Mouse (Mus musculus): ENCODE measurements around the gene Hist1h4d.
"Not testable (repeated sequence)": the region's sequence is repeated elsewhere in the genome, so short reads cannot be mapped to it uniquely, and the experiment has no call there.

Hist1h4d gene

DNA sequence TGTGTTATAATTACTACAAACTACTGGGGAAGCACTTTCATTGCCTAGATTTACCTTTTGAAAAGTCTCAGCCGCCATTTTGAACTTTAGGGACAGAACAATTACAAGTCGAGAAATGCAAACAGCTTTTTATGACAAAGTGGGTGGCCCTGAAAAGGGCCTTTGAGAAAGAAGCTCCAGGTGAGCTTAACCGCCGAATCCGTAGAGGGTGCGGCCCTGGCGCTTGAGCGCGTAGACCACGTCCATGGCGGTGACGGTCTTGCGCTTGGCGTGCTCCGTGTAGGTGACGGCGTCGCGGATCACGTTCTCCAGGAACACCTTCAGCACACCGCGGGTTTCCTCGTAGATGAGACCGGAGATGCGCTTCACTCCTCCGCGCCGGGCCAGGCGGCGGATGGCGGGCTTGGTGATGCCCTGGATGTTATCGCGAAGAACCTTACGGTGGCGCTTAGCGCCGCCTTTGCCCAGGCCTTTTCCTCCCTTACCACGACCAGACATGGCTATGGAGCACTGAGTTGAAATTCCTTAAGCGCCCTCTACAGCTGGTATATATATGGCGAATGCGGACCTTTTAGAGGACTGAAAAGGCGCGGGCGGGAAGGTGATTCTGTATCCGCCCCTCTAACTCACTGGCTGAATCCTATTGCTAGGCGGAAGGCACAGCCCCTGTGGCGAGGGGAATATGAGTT is 30.1 kb upstream of the Hist1h4d start, which contains the start of gene Hist1h4f:
Gene Hist1h4f, minus strand, starts transcription at position 503 of the 689 bp plus-strand sequence.
- DNase-seq (ENCODE audit: low spot score in 2 of 2): peak; percentile 85 to 88

- no peak for DNase-seq (ENCODE audit: low spot score in 2 of 2)
Observed at GRCm38 (mm10) chr13:23551931-23552914, 29.2 kb upstream of the Hist1h4d start.

- DNase-seq (ENCODE audit: low spot score in 2 of 2): no peak
Observed at GRCm38 (mm10) chr13:23552962-23553361, 28.4 kb upstream of the Hist1h4d start, which contains the start of gene Hist1h1d. Gene Hist1h1d, plus strand, starts transcription at chr13:23553262.

- DNase-seq (ENCODE audit: low spot score in 2 of 2): no peak
Observed at GRCm38 (mm10) chr13:23554393-23554792, 27.0 kb upstream of the Hist1h4d start.

GRCm38 (mm10) chr13:23554925-23555838 is 26.2 kb upstream of the Hist1h4d start:
- peak; percentile 62 to 77 for DNase-seq (ENCODE audit: low spot score in 2 of 2)

DNA sequence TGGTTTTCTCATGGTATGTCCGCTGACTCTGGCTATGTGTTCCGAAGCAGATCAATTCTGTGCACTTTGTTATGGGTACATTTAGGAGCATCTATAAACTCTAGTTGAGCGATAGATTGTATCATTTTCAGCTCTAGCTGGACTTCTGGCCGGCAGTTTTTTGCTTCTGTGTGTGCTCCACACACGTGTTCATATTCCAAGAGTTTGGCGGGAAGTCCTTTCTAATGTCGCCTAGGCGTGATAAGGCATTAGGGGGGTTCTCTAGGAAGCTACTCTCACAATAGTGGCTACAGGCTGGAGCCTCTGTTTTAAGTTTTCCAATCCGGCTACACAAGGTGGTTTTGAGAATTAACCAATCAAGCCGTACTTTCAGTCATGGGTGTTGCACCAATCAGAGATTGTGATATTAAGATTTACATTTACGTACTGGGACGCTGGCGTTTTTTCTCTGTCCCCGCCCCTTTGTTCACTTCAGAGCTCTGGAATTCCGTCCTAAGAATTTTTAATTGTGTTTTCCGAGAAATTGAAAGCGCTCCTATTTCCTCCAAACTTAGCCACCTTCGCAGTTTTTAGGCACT is 25.5 kb upstream of the Hist1h4d start:
- DNase-seq (ENCODE audit: low spot score in 2 of 2): peak; percentile 54 to 58

DNA sequence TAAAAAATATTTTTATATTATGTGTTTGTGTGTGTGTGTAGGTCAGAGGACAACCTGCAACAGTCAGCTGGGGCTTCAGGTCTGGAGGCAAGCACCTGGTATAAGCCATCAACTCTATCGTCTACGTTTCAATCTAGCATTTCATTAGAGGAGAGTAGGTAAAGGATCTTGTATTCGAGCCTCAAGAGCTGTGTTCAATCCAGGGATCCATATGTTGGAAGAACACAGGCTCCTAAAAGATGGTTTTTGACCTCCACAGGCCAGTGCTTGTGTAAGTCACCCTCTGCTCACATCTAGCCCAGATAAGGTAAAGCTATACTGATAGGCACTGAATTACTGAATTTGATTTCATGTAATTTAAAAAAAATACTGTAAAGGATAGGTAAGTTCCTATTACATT is 24.5 kb upstream of the Hist1h4d start:
- DNase-seq (ENCODE audit: low spot score in 2 of 2): no peak

DNA sequence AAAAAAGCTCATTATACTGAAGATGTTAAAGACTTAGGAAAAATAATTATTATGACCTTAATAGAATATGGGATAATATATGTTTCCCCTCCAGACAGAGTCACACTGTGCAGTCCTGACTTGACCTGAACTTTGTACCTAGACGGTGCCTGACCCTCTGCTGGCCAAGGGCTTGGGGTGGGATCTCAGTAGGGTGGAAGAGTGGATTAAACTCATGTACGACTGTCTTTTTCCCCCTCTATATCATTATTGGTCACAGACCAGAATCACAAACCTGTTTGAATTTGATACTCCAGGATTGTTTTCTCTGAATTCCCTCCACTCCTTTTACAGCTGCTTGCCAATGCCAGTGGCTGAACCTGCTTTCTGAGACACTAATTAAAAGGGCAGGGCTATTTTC is 20.7 kb upstream of the Hist1h4d start:
- DNase-seq (ENCODE audit: low spot score in 2 of 2): not testable (repeated sequence)

DNA sequence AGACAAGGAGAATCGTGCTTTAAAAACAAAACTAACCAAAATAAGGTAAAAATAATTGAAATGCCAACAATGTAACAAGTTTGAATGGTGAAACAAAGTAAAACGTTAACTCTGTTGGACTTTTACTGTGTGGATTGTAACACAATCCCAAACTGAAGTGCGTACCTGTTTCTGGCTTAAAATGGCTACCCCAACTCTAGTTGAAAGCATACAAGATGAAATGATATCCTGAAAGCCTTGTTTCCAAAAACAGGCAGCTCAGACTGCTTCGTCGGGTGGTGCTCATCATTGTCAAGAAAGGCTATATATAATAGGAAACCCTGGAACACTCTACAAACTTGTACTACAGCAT is 19.9 kb upstream of the Hist1h4d start:
- DNase-seq (ENCODE audit: low spot score in 2 of 2): not testable (repeated sequence)

DNA sequence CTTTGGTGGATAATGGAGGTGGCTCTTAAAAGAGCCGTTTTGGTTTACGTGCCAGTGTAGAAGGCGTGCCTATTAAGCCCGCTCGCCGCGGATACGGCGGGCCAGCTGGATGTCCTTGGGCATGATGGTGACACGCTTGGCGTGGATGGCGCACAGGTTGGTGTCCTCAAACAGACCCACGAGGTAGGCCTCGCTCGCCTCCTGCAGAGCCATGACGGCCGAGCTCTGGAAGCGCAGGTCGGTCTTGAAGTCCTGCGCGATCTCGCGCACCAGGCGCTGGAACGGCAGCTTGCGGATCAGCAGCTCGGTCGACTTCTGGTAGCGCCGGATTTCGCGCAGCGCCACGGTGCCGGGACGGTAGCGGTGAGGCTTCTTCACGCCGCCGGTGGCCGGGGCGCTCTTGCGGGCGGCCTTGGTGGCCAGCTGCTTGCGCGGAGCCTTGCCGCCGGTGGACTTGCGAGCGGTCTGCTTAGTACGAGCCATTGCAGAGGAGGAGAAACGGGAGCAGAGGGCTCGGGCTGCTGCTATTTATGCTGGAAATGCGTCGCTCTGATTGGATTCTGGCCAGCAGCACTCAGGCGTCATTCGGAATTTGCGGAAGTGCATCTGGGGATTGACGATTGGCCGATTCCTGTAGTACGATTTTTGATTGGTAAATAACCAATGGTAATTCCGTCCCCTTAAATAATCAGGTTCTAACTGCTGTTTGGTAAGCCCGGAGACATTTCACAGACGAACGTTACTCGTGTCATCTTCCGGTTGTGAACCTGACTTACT is 19.3 kb upstream of the Hist1h4d start, which contains the start of gene Hist1h3e:
Gene Hist1h3e, minus strand, starts transcription at position 487 of the 777 bp plus-strand sequence.
- peak; percentile 92 to 94 for DNase-seq (ENCODE audit: low spot score in 2 of 2)

GRCm38 (mm10) chr13:23562699-23563462 is 18.5 kb upstream of the Hist1h4d start:
- peak in 1 of 2 experiments; percentile 31 for DNase-seq (ENCODE audit: low spot score in 2 of 2)

GRCm38 (mm10) chr13:23564482-23564881 is 16.9 kb upstream of the Hist1h4d start:
- no peak for DNase-seq (ENCODE audit: low spot score in 2 of 2)

DNA sequence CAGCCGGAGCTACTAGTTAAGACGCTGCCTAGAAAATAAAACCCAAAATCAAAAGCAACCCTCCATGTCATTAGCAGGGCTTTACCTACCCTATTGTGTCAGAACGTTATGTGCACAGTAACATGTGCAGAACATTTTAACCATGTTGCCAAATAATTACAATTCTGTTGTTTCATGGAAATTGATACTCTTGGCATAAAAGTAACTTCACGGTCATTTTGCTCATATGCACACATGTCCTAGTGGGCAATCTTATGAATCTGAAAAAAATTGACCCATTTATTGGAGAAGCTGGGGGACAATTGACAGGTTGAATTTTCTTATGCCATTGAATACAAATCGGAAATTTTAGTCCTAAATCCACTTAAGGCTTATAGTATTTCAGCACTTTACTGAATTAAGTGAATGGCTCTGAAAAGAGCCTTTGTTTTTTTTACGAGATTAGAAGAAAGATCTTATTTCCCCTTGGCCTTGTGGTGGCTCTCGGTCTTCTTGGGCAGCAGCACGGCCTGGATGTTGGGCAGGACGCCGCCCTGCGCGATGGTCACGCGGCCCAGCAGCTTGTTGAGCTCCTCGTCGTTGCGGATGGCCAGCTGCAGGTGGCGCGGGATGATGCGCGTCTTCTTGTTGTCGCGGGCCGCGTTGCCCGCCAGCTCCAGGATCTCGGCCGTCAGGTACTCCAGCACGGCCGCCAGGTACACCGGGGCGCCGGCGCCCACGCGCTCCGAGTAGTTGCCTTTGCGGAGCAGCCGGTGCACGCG is 11.0 kb upstream of the Hist1h4d start:
- DNase-seq (ENCODE audit: low spot score in 2 of 2): not testable (repeated sequence)

GRCm38 (mm10) chr13:23571022-23571503 is 10.3 kb upstream of the Hist1h4d start, which contains the start of the genes Hist1h2ae and Hist1h2bg:
Gene Hist1h2ae, minus strand, starts transcription at chr13:23571220.
Gene Hist1h2bg, plus strand, starts transcription at chr13:23571396.
- DNase-seq (ENCODE audit: low spot score in 2 of 2): peak; percentile 65 to 66

GRCm38 (mm10) chr13:23571504-23572217 is 9.7 kb upstream of the Hist1h4d start:
- DNase-seq (ENCODE audit: low spot score in 2 of 2): not testable (repeated sequence)

GRCm38 (mm10) chr13:23572218-23573033 is 9.0 kb upstream of the Hist1h4d start:
- DNase-seq (ENCODE audit: low spot score in 2 of 2): no peak
